Mouse (Mus musculus): ENCODE measurements around the gene Ndufa4l2. TPM values are rescaled to one million over a fixed set of nuclear protein-coding genes. Genes with fewer than 3 reads are reported as not detected.

The Ndufa4l2 gene
- total and polyA plus RNA-seq, 3 experiments, result 21.8 to 26.6 TPM; not detected in 1

- Histone ChIP-seq H3K4me1 (ENCODE audit: control insufficient read depth in 1 of 2, insufficient read depth in 2 of 2, low read length in 2 of 2) (peaks cover 0 to 7% of the 10 kb centered on the region in 2 experiments; a peak in 1 of 4 replicates), H3K27me3 (ENCODE audit: control insufficient read depth in 1 of 2, insufficient read depth in 2 of 2, low read length in 2 of 2) (peaks cover 8 to 18% of the 10 kb centered on the region in 2 experiments), H3K27ac (ENCODE audit: control insufficient read depth, low read depth, low read length) (no peak overlapping the region), H3K79me2 (ENCODE audit: control insufficient read depth, insufficient read depth, low read length, poor library complexity) (no peaks in the 10 kb centered on the region), H3K4me3 (ENCODE audit: control insufficient read depth in 1 of 2, insufficient read depth in 1 of 2, low read depth in 2 of 2, low read length in 2 of 2) (no peak overlapping the region), H3K9ac (ENCODE audit: control insufficient read depth, low read depth, low read length, poor library complexity, severe bottlenecking) (no peak overlapping the region), H3K36me3 (ENCODE audit: control insufficient read depth in 1 of 2, insufficient read depth in 2 of 2, low read length in 2 of 2) (no peaks in the 10 kb centered on the region), H3K9me3 (replicated peaks; ENCODE audit: insufficient read depth, low read length) (no peaks in the 10 kb centered on the region)
- DNase-seq (ENCODE audit: low read depth, low spot score), result no peak
- TF ChIP-seq MAZ (IDR thresholded peaks at IDR 0.05; ENCODE audit: low read depth, low read length) (no peak), MEF2A (IDR thresholded peaks at IDR 0.05; ENCODE audit: extremely low read depth, insufficient replicate concordance, low read depth, low read length, poor library complexity, severe bottlenecking) (no peak), CTCF (IDR thresholded peaks at IDR 0.05 in 2 of 3, conservative IDR thresholded peaks at IDR 0.05 in 1 of 3; ENCODE audit: control insufficient read depth in 1 of 3, insufficient read depth in 1 of 3, low read depth in 2 of 3, low read length in 3 of 3, poor library complexity in 1 of 3, severe bottlenecking in 1 of 3) (no peak), JUND (IDR thresholded peaks at IDR 0.05; ENCODE audit: low read depth, low read length) (no peak), MXI1 (IDR thresholded peaks at IDR 0.05; ENCODE audit: low read depth, low read length) (no peak), TBP (IDR thresholded peaks at IDR 0.05; ENCODE audit: low read depth, low read length) (no peak), EP300 (IDR thresholded peaks at IDR 0.05; ENCODE audit: low read depth in 1 of 2, low read length in 2 of 2) (no peak), ETS1 (IDR thresholded peaks at IDR 0.05; ENCODE audit: low read depth, low read length) (no peak), CHD1 (IDR thresholded peaks at IDR 0.05; ENCODE audit: low read depth, low read length) (no peak), GATA1 (IDR thresholded peaks at IDR 0.05; ENCODE audit: low read depth, low read length) (no peak), GABPA (IDR thresholded peaks at IDR 0.05; ENCODE audit: low read depth, low read length) (no peak), BHLHE40 (IDR thresholded peaks at IDR 0.05; ENCODE audit: borderline replicate concordance, low read depth, low read length) (no peak), RAD21 (IDR thresholded peaks at IDR 0.05; ENCODE audit: low read depth, low read length) (no peak), MYC (IDR thresholded peaks at IDR 0.05; ENCODE audit: low read depth, low read length) (no peak), NELFE (IDR thresholded peaks at IDR 0.05; ENCODE audit: low read depth, low read length) (no peak), POLR2AphosphoS2 (IDR thresholded peaks at IDR 0.05; ENCODE audit: low read length) (no peak), SMC3 (IDR thresholded peaks at IDR 0.05; ENCODE audit: low read depth, low read length) (no peak), POLR2AphosphoS5 (IDR thresholded peaks at IDR 0.05; ENCODE audit: borderline replicate concordance, low read depth, low read length) (no peak)
These were observed 16.8 kb downstream of the Ndufa4l2 start for GRCm38 (mm10) chr10:127531548-127531947.

- peaks cover 8 to 18% of the 10 kb centered on the region in 2 experiments for H3K27me3 ChIP-seq (ENCODE audit: control insufficient read depth in 1 of 2, insufficient read depth in 2 of 2, low read length in 2 of 2)
- H3K4me3 ChIP-seq (ENCODE audit: control insufficient read depth in 1 of 2, insufficient read depth in 1 of 2, low read depth in 2 of 2, low read length in 2 of 2), result peak within 1 kb of the TSS; percentile 38 to 48; a peak in 3 of 4 replicates
- H3K36me3 ChIP-seq (ENCODE audit: control insufficient read depth in 1 of 2, insufficient read depth in 2 of 2, low read length in 2 of 2), result no peaks in the 10 kb centered on the region
- H3K4me1 ChIP-seq (ENCODE audit: control insufficient read depth in 1 of 2, insufficient read depth in 2 of 2, low read length in 2 of 2), result peaks cover 0 to 13% of the 10 kb centered on the region in 2 experiments; a peak in 2 of 4 replicates
- peak within 1 kb of the TSS; percentile 54; the same call in 1 of the 2 replicates for H3K9ac ChIP-seq (ENCODE audit: control insufficient read depth, low read depth, low read length, poor library complexity, severe bottlenecking)
- H3K79me2 ChIP-seq (ENCODE audit: control insufficient read depth, insufficient read depth, low read length, poor library complexity), result no peaks in the 10 kb centered on the region
- no peak for DNase-seq (ENCODE audit: low read depth, low spot score)
- no peak for TF ChIP-seq HCFC1 (IDR thresholded peaks at IDR 0.05; ENCODE audit: low read depth, low read length)
- TF ChIP-seq CTCF (IDR thresholded peaks at IDR 0.05 in 2 of 3, conservative IDR thresholded peaks at IDR 0.05 in 1 of 3; ENCODE audit: control insufficient read depth in 1 of 3, insufficient read depth in 1 of 3, low read depth in 2 of 3, low read length in 3 of 3, poor library complexity in 1 of 3, severe bottlenecking in 1 of 3), result no peak
- TF ChIP-seq MYC (IDR thresholded peaks at IDR 0.05; ENCODE audit: low read depth, low read length), result no peak
- no peak for TF ChIP-seq E2F4 (IDR thresholded peaks at IDR 0.05; ENCODE audit: borderline replicate concordance, low read depth, low read length)
- no peak for TF ChIP-seq MEF2A (IDR thresholded peaks at IDR 0.05; ENCODE audit: extremely low read depth, insufficient replicate concordance, low read depth, low read length, poor library complexity, severe bottlenecking)
- no peak for TF ChIP-seq TAL1 (IDR thresholded peaks at IDR 0.05; ENCODE audit: low read length)
- TF ChIP-seq UBTF (IDR thresholded peaks at IDR 0.05; ENCODE audit: borderline replicate concordance, insufficient read depth, low read depth, low read length), result no peak
- TF ChIP-seq CHD1 (IDR thresholded peaks at IDR 0.05; ENCODE audit: low read depth, low read length), result no peak
- no peaks in the 10 kb centered on the region for H3K9me3 ChIP-seq (replicated peaks; ENCODE audit: insufficient read depth, low read length)
- H3K27ac ChIP-seq (ENCODE audit: control insufficient read depth, low read depth, low read length), result no peak within 1 kb of the TSS
These were observed 19.5 kb downstream of the Ndufa4l2 start, which contains the start of gene Nxph4 for GRCm38 (mm10) chr10:127534036-127534928. TSS of gene Nxph4 (minus strand) at chr10:127534559.
